Mouse (Mus musculus): ENCODE measurements around the gene Gm5134.

Gene Gm5134

DNA sequence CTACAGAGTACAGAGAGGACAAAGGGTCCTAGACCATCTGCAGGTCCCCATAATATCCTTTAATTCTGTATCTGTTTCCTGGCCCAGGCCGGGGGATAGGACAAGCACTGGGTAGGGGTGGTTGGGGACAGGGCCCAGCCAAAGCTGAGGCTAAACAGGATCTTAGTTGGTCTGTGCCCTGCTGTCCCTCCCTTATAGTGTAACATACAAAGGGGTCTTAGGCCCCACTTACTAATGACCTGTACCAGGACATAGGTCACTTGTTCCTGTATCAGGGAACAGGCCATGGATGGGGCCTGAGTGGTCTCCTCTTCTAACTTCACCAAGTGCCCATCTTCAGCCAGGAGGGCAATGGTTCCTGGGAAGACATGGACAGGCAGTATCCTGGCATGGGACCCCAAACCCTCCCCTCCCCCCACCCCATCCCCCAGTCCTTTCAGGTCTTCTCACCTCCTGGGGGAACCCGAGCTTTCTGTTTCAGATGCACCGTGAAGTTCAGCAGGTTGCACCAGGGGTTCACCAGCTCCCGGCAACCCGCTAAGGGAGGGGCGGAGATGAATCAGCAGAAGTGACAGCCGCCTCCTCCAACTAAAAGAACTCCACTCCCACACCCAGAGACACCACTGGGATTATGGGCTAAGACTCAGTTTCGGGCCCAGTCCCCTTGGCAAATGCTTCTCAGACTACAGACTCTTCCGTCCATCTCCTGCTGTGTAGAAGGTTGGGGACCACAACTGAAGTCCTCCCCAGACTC is 14.7 kb upstream of the Gm5134 start:
- in situ Hi-C loops (cut with MboI): no loop called here

DNA sequence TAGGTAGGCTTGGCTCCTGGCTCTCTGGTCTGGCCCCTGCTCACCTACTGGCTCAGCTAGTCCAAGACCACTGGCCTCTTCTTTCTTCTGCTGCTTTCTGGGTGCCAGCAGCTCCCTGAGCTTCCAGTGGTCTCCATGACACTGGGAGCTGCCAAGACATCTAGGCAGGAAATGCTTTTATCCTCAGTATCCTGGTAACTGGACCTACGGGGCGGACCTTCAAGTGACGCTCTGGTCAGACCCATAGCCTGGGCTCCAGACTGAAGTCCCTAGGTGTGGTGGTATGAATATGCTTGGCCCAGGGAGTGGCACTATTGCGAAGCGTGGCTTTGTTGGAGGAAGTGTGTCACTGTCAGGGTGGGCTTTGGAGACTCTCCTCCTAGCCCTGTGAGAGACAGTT is 13.8 kb upstream of the Gm5134 start, which contains the start of gene Gm867:
TSS of gene Gm867 (minus strand) at position 153 of the 400 bp plus-strand sequence.
- in situ Hi-C loops (cut with MboI): no loop called here

DNA sequence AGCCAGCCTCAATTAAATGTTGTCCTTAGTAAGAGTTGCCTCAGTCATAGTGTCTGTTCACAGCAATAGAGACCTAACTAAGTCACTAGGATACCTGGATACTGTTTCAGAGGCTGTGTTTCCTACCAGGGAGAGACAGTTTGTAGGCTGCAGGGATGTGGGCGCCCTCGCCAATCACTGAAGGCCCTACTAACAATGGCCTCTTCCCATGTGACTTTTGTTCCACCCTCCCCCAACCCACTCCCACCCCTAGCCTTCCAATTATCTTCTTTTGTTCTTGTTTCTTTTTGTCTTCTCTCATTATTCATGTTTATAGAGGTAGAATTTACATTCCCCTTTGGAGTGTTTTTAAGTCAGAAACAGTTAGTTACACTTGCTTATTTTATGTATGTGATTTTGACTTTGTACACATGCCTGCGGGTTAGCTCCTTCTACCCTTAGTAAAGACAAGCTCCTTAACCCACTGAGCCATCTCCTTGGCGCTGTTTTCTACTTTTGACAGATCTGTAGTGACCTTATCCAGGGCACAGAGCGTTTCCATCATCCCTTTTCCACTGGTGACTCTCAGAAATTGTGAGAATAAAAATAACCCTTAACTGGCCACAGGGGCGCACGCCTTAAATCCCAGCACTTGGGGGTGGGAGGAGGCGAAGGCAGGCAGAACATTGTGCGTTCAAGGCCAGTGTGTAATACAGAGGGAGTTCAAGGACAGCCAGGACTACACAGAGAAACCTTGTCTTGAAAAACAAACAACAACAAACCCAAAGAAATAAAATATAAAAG is 13.1 kb upstream of the Gm5134 start:
- in situ Hi-C loops (cut with MboI): no loop called here

DNA sequence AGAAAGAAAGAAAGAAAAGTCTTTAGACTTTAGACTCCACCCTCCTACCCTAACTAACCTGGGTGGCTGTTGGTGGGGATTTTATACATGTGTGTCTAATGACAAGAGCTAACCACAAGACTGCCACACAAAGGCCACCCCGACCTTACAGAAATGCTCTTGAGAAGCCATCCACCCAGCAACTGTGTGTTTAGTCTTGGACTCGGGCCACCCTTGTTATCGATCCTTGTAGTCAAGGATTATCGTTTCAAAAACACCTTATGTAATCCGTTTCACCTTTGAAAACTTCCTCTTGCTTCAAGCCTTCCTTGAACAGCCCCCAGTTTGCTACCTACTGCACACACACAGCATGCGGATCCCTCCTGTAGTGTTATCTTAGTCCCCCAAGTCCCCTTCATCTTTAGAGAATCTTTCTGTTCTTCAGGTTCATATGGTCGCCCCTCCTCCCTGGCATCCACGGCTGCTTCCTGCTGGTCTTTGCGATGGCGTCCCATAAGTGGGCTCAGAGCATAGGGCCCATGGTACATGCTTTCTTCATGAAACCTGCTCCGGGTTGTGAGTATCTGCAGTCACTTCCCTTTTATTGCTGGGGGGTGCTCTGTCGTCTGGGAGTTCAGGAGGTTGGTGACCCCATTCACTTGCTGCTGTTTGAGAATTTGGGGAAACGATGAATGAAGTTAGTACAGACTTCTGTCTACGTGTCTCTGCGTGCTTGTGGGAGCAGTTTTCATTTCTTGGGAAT is 11.4 kb upstream of the Gm5134 start, which contains the start of gene Vpreb3:
TSS of gene Vpreb3 (plus strand) at position 322 of the 742 bp plus-strand sequence.
- in situ Hi-C loops (cut with MboI): no loop called here

DNA sequence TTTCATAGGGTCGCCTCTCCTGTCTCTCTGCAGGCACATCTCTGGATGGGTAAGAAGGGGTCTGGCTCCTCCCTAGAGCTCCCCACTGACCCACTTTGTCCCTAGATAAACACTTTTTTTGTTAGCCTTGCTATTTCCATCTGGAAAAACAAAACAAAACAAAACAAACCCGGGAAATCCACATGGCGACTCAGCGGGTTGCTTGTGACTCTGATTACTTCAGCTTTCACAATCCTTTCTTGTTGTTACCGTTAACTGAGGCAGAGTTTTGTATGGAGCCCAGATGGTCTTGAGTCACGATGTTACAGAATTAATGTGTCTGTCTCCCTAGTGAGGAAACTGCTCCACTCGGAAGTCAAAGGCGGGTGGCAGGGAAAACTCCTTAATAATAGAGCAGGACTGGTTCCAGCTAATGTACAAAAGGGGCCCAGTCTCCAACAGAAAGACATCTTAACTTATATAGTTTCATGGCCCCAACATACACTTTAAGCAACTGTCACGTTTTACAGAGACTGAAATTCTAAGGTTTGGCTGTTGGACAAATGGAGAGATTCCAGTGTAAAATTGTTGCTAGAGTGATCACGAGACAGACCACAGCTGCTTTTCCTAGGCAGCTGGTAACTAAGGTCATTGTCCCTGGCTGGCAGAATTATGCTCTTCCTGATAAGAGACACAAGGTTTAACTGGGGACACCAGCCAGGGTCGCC is 10.1 kb upstream of the Gm5134 start:
- in situ Hi-C loops (cut with MboI): no loop called here

DNA sequence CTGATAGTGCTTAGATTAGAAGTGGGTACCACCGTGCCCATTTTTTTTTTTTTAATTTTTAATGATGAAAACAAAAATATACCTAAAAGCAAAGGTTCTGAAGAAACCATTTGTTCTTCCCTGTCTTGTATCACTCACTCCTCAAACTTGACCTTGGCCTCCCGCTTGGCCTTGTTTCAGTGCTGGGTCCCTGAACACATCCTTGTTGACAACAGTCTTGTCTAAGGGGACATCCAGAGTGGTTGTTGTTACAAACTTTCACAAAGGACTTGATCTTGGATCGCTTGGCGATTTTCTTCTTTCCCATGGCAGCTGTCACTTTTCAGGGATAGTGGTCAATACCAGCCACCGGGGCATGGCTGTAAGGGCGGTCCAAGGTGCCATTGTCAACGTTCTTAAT is 9.1 kb upstream of the Gm5134 start:
- in situ Hi-C loops (cut with MboI): loop anchor here (5.0 kb wide), 1 partner anchor 48 kb away; no protein-coding TSS in a partner anchor

DNA sequence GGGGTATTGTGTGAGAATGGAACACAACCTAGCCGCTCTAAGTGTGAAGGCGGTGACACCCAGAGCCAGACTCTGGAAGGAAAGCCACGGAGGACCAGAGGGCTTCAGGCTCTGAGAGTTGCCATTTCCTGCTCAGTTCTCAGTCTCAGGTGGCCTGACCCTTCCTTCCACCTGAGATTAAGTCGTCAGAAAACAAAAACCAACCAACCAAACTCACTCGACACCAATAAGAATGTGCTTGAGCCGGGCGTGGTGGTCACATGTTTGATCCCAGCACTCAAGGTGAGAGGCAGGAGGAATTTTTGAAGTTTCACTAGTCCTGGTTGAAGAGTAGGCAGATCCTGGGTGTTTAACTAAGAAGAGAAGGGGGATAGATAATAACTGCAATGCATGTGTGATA is 8.4 kb upstream of the Gm5134 start:
- in situ Hi-C loops (cut with MboI): loop anchor here (5.0 kb wide), 1 partner anchor 49 kb away; no protein-coding TSS in a partner anchor

DNA sequence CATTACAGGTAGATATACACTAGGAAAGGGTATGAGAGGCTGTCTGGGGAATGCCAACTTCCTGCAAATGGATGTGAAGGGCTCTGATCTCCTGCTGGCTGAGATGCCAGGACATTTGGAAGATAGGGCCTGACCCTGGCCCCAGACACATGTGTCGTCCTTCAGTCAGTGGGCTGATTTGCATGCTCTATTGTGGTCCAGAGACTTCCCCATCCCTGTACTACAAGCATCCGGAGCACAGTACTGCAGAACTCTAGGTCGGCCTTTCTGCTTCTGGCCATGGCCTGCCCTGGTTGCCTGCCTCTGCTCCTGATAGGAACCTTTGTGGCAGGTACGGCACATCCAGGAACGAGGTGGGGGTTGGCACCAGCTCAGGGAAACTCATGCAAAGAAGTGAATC is 6.2 kb upstream of the Gm5134 start:
- in situ Hi-C loops (cut with MboI): loop anchor here (5.0 kb wide), 1 partner anchor 51 kb away; no protein-coding TSS in a partner anchor

DNA sequence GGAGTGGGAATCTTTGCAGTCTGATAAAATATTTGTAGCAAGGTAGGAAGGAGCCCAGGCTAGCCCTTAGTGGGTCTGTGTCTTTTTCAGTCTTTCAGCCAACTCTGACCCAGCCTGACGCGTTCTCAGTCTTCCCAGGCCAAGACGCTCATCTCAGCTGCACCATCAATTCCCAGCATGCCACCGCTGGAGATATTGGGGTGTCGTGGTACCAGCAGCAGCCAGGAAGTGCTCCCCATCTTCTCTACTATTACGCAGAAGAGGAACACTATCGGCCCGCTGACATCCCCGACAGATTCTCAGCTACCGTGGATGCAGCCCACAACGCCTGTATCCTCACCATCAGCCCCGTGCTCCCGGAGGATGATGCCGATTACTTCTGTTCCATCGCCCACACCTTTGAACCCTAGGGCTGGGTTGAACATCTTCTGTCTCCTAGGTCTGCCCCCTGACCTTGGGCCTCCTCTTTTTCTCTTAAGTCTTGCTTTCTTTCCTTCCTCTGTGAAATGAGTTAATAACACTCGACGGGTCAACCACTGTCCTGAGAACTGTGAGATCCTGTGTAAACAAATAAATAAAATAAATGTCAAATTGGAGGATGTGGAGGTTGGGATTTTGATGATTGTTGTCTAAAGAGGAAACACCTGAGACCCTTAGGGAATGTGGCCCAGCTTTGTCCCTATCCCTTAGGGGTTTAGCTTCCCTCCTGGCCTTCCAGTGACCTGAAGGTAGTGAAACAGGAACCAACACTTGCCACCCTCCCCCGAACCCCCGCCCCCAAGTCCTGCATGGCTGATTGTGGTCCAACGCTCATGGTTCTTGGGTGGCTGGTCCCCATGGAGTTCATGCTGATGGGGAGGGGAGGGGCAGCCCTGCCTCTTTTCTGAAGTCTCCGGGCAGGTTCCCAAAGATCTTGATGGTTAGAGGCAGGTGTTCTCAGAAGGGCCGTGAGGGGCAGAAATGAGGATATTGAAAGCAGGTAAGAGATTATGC is 5.0 kb upstream of the Gm5134 start:
- in situ Hi-C loops (cut with MboI): loop anchor here (5.0 to 10.0 kb wide), 2 partner anchors 52 to 205 kb away; no protein-coding TSS in a partner anchor

DNA sequence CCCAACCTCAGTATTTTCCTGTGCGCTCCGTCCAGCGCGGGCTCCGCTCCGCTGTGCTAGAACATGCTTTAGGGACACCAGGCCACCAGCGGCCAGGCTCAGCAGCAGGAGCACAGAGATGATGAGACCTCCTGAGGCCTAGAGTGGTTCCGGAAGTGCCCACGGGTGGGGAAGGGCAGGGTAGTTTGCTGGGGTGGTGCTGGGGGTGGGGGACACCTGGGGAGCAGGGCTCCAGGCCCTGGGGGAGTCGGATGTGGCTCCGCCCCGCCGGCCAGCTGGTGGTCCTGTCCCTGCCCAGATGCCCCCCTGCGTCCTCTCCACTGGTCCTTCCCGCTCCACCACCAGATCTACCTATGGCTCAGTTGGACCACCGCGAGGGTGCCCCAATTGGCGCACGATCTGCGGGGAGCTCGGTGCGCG is 3.5 kb upstream of the Gm5134 start:
- in situ Hi-C loops (cut with MboI): loop anchor here (10.0 kb wide), 1 partner anchor 206 kb away; no protein-coding TSS in a partner anchor

DNA sequence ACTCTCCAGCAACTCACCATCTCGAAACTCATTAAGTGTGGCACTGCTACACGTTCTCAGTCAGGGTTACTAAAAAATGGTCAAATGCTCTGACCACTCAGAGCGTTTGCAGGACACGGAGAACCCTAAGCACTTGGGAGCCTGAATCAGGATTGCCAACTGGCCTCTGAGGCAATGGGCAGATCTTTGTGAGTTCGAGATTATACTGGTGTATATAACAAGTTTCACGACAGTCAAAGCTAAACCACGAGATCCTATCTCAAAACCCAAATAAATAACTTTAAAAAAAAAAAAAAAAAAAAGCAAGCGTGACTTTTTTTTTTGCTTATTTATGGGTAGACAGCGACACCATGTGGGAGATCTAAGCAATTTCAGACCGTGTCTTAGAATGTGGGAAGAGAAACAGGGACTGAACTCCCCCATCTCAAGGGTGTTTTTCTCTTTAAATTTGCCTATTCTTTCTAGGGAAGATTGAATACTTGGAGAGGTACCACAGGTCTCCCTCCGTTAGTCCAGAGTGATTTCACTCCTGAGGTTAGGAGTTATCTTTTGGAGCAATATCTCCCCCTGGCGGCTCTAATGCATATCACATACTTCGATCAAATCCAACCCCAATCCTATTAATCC is 2.8 kb upstream of the Gm5134 start:
- in situ Hi-C loops (cut with MboI): loop anchor here (10.0 kb wide), 1 partner anchor 207 kb away; no protein-coding TSS in a partner anchor

DNA sequence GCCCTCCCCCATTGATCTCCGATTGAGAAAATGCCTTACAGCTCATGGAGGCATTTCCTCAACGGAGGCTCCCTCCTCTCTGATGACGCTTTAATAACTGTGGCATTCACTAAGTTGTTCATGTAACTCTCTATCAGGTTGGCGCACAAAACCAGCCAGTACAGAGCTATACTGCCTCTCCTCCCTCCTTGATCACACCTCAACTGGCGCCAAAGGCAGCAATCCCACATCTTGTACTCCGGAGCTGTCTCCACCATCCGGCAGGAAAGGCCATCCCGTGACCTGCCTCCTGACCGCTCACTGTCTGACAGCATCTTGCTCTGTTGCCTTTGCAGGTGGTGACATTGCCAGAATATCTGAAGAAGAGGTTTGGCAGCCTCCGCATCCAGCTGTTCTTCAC is 19.5 kb downstream of the Gm5134 start:
- in situ Hi-C loops (cut with MboI): no loop called here

DNA sequence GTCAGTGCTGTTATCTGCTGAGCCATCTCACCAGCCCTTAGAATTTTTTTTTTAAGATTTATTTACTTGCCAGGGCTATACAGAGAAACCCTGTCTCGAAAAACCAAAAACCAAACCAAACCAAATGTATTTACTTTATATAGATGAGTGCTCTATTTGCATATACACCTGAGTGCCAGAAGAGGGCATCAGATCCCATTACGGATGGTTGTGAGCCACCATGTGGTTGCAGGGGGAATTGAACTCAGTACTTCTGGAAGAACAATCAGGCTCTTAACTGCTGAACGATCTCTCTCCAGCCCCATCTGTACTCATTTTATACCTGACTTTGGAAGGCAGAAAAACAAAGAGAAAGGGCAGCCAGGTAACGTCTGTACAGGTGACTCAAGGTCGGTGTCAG is 20.9 kb downstream of the Gm5134 start:
- in situ Hi-C loops (cut with MboI): no loop called here

DNA sequence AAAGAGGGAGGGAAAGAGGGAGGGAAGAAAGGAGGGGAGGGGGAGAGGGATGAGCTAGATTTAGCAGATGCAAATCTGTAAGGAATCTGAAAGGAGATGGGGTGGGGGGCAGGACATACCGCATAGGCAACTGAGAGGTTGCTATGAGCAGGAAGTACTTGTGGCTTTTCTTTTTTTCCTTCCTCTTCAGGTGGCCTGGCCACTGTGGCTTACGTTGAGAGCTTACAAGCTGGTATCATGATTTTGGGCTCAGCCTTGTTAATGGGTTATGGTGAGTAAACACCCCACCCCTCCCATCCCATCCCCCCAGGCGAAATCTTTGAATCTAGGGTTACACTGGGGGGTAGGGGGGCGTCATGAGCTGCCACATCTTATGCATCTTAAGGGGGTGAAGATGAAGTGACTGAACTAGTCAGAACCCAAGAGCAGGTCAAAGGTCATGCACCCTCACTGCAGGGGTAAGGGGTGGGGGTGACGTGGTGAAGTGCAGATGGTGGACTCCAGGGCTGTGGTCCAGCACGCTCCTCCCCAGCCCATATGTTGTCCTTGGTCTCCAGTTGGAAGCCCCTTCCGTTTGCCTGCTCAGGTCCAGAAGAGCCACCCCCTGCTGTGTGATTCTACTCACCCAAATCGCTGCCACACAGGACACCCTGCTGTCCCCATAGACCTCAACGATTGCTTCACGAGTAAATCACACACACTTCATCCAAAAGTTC is 24.0 kb downstream of the Gm5134 start:
- in situ Hi-C loops (cut with MboI): no loop called here

DNA sequence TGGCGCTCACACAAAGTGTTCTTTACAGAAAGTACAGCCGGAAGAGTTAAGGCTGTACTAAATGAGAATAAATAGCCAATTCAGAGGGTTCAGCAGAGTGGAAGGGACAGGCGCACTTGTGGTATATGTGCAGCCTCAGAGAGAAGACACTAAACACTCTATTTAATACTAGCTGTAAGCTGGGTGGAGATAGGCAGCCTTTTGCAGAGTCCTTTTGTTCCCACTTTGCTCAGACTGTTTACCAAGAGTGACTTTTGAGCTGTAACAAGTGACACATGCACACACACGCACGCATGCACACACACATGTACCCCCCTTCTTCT is 24.5 kb downstream of the Gm5134 start:
- in situ Hi-C loops (cut with MboI): no loop called here

DNA sequence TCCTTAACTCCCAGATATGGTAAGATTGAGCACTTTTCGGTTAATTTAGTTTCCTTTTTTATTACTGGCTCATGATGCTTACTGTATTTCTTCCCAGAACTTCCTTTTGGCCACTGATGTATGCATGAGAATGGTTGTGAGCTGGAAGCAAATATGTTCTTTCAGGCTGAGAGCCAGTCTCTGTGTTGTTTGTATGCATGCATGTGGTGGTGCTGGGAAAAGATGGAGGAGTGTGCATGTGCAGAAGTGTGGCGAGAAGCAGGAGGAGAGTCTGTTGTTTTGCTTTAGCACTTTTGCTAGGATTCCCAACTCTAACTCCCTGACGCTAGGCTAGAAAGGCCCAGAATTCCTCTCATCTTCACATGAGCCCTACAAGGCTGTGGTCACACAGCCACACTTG is 25.1 kb downstream of the Gm5134 start:
- in situ Hi-C loops (cut with MboI): no loop called here

DNA sequence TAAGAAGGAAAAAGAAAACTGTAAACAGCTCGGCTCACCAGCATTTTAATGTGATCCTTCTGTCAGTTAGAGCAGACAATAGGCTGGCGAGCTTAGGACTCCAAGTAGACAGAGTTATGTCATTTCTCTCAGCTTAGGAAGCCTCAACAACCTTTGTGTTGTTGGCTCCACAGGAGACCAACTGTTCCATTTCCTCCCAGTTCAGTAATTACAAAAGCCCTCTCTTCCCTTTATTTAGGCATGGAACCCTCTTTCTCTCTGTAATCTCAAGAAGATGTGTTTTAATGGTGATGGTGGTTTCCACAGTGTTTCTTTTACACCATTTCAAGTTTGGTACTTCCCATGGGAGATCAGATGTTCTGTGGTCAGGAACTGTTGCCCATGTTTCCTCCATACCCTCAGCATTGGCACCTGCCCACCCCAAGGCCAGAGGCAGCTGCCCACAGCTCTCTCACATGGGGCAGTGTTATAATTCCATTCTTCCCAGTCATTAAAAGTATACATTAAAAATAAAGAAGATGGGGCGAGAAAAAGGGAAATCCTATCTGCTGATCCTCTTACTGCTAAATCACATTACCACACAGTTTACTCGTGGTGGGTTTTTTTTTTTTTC is 36.2 kb downstream of the Gm5134 start:
- in situ Hi-C loops (cut with MboI): no loop called here

DNA sequence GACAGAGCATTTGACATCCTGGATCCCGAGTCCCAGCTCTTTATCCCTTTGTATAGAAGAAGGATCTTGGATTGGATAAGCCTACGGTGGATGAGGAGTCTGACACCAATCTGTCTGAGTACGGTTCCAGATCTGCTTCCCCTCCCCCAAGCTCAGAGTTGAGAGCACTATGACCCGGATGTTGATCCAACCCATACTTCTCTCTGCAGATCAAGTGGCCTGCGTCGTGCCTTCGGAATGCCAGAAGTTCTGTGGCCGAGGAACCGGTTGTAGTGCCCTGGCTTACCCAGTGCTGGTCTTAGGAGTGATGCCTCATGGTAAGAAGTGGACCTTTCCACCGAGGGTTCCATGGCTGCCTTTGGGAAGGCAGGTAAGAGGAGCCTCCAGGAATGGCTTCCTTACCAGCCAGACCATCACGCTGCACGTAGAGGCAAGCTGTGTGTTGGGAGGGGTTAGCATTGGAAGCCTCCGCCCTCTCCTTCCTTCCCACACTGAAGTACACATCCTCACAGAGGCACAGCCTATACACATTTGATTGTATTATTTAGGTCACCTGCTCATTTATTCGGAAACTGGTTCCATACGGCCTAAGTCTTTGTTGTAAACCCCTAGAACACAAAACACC is 39.4 kb downstream of the Gm5134 start:
- in situ Hi-C loops (cut with MboI): no loop called here

Measured in mature B cell (primary cell).